Mouse (Mus musculus): ENCODE measurements around the gene Bcap31.

GRCm38 (mm10) chrX:73673619-73673967 is 42.4 kb downstream of the Bcap31 start:
- TF ChIP-seq CTCF (IDR thresholded peaks at IDR 0.05; ENCODE audit: control insufficient read depth, insufficient read depth, low read length) (no peak), POLR2A (IDR thresholded peaks at IDR 0.05; ENCODE audit: borderline replicate concordance, control insufficient read depth, low read depth, low read length) (no peak)

Data from bone marrow, adult 2 months (tissue).